Mouse (Mus musculus) bone marrow macrophage, adult 2 months (primary cell): ENCODE results near the gene Adamts9.

Experiments
- CTCF ChIP-seq: IDR thresholded peaks from 2 replicates; pipeline ENCODE4 v1.5.1; 2012; ENCODE audit warnings: low read depth, mild to moderate bottlenecking, low read length, moderate library complexity
- POLR2A ChIP-seq: IDR thresholded peaks from 2 replicates; pipeline ENCODE4 v1.6.1; 2012; ENCODE audit warnings: mild to moderate bottlenecking, low read depth, low read length, borderline replicate concordance

- no peak for TF ChIP-seq POLR2A
- no peak for TF ChIP-seq CTCF
These were observed 1.4 kb downstream of the Adamts9 start for GRCm38 (mm10) chr6:92941756-92942420.
